ENCODE assay signal across 18 mouse cellular contexts in the genomic region with DNA sequence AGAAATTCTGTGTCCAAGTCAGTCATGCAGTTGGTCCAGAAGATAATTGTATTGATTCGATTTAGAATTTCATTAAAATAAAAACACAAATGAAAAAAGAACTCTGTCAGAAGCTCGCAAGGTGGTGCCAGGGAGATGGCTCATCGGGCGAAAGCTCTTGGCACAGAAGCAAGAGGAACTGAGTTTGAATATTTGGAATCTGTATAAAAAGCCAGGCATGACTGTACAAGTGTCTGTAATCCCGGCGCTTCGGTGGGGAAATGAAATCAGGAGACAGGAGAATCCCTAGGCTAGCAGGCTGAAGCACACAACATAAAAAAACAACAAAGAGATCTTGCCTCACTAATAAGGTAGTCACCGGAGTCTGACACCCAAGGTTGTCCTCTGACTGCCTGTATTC.
DNase-seq lines count a peak whose midpoint lies in the region; ATAC-seq lines count a peak whose summit lies in the region.
"Had no signal": no experiment of that assay in that cellular context is flagged by ENCODE, and none has a peak within 500 bp of the region (broad histone marks: within the 10 kb centered on the region; RNA-seq: fewer than 3 reads in every experiment).

No protein-coding gene starts in this region.

- H3K9me3 ChIP-seq in embryonic facial prominence, embryonic 14.5 days (ENCODE audit: control insufficient read depth, low read length), result no peaks in the 10 kb centered on the region
- no peaks in the 10 kb centered on the region for H3K9me3 ChIP-seq in embryonic facial prominence, embryonic 10.5 days
- H3K9me3 ChIP-seq: forebrain, embryonic 12.5 days; hindbrain, embryonic 12.5 days; intestine, embryonic 15.5 days; limb, embryonic 13.5 days; midbrain, embryonic 15.5 days had no signal

- WGBS in embryonic facial prominence, embryonic 14.5 days, result 80% methylated on average over 8 of the region's 8 CpGs
- 95% methylated on average over 8 of the region's 8 CpGs for WGBS in embryonic facial prominence, embryonic 10.5 days

- H3K4me1 ChIP-seq in embryonic facial prominence, embryonic 14.5 days (ENCODE audit: control insufficient read depth, insufficient read depth, low read length), result no peaks in the 10 kb centered on the region
- no peaks in the 10 kb centered on the region for H3K4me1 ChIP-seq in embryonic facial prominence, embryonic 10.5 days
- H3K4me1 ChIP-seq: forebrain, embryonic 12.5 days; hindbrain, embryonic 12.5 days; intestine, embryonic 15.5 days; midbrain, embryonic 15.5 days had no signal

- H3K4me3 ChIP-seq in embryonic facial prominence, embryonic 14.5 days (ENCODE audit: low read depth, low read length), result no peak overlapping the region
- H3K4me3 ChIP-seq in embryonic facial prominence, embryonic 10.5 days, result no peak overlapping the region
- H3K4me3 ChIP-seq: forebrain, embryonic 12.5 days; hindbrain, embryonic 12.5 days; intestine, embryonic 15.5 days; limb, embryonic 13.5 days; midbrain, embryonic 15.5 days had no signal

- DNase-seq in embryonic facial prominence, embryonic 14.5 days (ENCODE audit: low spot score), result peak; percentile 48
- DNase-seq in embryonic facial prominence, embryonic 10.5 days (ENCODE audit: low spot score), result no peak
- DNase-seq in right cerebral cortex, adult 18-20 months, result peak; percentile 60
- no peak for DNase-seq in right cerebral cortex, postnatal 4 days
- DNase-seq in layer of hippocampus, adult 8-10 months (ENCODE audit: low spot score in 2 of 2), result peak; percentile 49 to 58
- DNase-seq in telencephalon, adult 2 months (ENCODE audit: low read depth, low spot score), result peak; percentile 59
- DNase-seq in heart, postnatal 14 days, result no peak
- DNase-seq in kidney, adult 8-10 months, result no peak
- DNase-seq: gastrocnemius, postnatal 10 days; thymus, postnatal 14 days had no signal

- no peak for ATAC-seq in embryonic facial prominence, embryonic 14.5 days (ENCODE audit: low read depth)
- ATAC-seq: intestine, embryonic 15.5 days; midbrain, embryonic 15.5 days; Patski had no signal

- no peak overlapping the region for H3K27ac ChIP-seq in embryonic facial prominence, embryonic 14.5 days (replicated peaks; ENCODE audit: low read depth, low read length)
- no peak overlapping the region for H3K27ac ChIP-seq in embryonic facial prominence, embryonic 10.5 days (replicated peaks)
- H3K27ac ChIP-seq: forebrain, embryonic 12.5 days; hindbrain, embryonic 12.5 days; intestine, embryonic 15.5 days; limb, embryonic 13.5 days; liver, embryonic 14.5 days; midbrain, embryonic 15.5 days; stomach, postnatal 0 days had no signal

- H3K9ac ChIP-seq in embryonic facial prominence, embryonic 14.5 days (ENCODE audit: low read depth, low read length), result no peak overlapping the region
- H3K9ac ChIP-seq: forebrain, embryonic 12.5 days; hindbrain, embryonic 12.5 days; intestine, embryonic 15.5 days; limb, embryonic 13.5 days; liver, embryonic 14.5 days; midbrain, embryonic 15.5 days had no signal

- no peak overlapping the region for H3K4me2 ChIP-seq in embryonic facial prominence, embryonic 14.5 days (ENCODE audit: low read depth, low read length)
- H3K4me2 ChIP-seq: forebrain, embryonic 12.5 days; hindbrain, embryonic 12.5 days; intestine, embryonic 15.5 days; limb, embryonic 13.5 days; midbrain, embryonic 15.5 days had no signal

- H3K36me3 ChIP-seq in embryonic facial prominence, embryonic 14.5 days (ENCODE audit: control insufficient read depth, insufficient read depth, low read length), result no peaks in the 10 kb centered on the region
- H3K36me3 ChIP-seq in embryonic facial prominence, embryonic 10.5 days (replicated peaks), result no peaks in the 10 kb centered on the region
- H3K36me3 ChIP-seq: forebrain, embryonic 12.5 days; hindbrain, embryonic 12.5 days; intestine, embryonic 15.5 days; limb, embryonic 13.5 days; midbrain, embryonic 15.5 days had no signal

- no peaks in the 10 kb centered on the region for H3K27me3 ChIP-seq in embryonic facial prominence, embryonic 14.5 days (replicated peaks; ENCODE audit: control insufficient read depth, insufficient read depth, low read length)
- no peaks in the 10 kb centered on the region for H3K27me3 ChIP-seq in embryonic facial prominence, embryonic 10.5 days (replicated peaks; ENCODE audit: low read depth, poor library complexity, severe bottlenecking)
- H3K27me3 ChIP-seq: hindbrain, embryonic 12.5 days; intestine, embryonic 15.5 days; midbrain, embryonic 15.5 days; Patski had no signal

- intact Hi-C loops in heart, postnatal 14 days (cut with DNase I), result loop anchor here (5.0 kb wide), 2 partner anchors 167 to 537 kb away; no protein-coding TSS in a partner anchor

Comparison
In these comparisons a context has a peak if more than half of its experiments do, and no peak if none do; other contexts are left out.
1. DNase-seq: peak in embryonic facial prominence, embryonic 14.5 days (single experiment), right cerebral cortex, adult 18-20 months (single experiment), layer of hippocampus, adult 8-10 months (2 of 2) and telencephalon, adult 2 months (single experiment); none in embryonic facial prominence, embryonic 10.5 days (single experiment), right cerebral cortex, postnatal 4 days (single experiment), heart, postnatal 14 days (0 of 2) and kidney, adult 8-10 months (0 of 2).